Mouse (Mus musculus) retina, postnatal 7 days (tissue): ENCODE measurements around the gene Irf2bpl.
A peak's percentile ranks its signal among the peaks of the same experiment; 100 is the strongest.

Experiments
- DNase-seq: peaks from one replicate; pipeline ENCODE4 v3.0.0-alpha.2; 2012; ENCODE audit warnings: low read depth, low spot score

Irf2bpl gene

DNA sequence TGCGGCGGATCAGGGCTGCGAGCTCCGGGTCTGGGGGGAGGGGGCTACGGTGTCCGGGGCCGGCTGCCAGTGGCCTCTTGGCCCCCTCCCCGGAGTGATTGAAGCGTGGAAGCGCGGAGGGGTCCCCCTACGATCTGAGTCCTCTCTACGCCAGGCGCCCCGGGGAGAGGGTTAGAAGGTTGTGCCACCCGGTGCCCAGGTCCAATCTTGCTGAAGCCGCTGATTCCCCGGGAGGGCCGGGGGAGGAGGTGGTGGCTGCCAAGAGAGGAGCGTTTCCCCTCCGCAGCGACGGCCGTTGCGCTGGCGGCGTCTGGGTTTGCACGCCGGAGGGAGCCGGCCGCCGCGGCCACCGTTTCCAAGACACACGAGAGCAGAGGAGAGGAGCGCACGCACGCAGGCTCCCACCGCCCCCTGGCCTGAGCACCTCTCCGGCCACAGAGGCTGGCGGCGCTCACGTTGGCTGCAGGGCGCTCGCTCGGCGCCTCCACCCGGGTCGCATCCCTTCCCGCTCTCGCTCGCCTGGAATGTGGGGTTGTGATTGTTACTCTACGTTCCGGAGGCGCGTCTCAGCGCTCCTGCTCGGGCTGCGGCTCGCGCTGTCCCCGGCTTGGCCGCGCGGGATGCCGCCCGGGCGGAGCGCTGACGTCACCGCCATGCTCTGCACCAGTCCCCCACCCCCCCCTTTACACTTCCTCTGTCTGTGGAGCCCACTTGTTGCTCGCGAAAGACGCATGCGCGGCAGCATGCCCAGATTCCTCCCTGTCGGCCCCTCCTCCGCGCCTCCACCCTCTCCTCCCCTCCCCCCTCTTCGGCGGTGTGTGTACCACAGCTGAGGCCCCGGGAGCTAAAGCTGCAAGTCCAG is at the start of gene Irf2bpl:
Gene Irf2bpl (minus strand): TSS at position 602 of the 862 bp plus-strand sequence.
- DNase-seq: peak; percentile 98

DNA sequence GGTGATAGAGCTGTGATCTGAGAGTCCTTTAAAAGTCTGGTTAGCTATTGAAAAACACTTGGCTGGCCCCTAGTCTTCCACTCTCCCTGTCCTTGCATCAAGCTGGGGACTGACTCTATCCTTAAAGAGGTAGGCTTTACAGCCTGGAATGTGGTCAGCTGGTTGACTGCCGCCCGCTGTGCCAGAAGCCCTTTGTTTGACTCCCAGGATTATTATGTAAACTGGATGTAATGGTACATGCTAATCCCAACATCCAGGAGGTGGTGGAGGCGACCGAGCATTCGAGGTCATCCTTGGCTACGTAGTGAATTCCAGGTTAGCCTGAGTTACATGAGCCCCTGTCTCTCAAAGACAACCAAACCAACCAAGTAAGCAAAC is 48.0 kb upstream of the Irf2bpl start:
- DNase-seq: no peak

DNA sequence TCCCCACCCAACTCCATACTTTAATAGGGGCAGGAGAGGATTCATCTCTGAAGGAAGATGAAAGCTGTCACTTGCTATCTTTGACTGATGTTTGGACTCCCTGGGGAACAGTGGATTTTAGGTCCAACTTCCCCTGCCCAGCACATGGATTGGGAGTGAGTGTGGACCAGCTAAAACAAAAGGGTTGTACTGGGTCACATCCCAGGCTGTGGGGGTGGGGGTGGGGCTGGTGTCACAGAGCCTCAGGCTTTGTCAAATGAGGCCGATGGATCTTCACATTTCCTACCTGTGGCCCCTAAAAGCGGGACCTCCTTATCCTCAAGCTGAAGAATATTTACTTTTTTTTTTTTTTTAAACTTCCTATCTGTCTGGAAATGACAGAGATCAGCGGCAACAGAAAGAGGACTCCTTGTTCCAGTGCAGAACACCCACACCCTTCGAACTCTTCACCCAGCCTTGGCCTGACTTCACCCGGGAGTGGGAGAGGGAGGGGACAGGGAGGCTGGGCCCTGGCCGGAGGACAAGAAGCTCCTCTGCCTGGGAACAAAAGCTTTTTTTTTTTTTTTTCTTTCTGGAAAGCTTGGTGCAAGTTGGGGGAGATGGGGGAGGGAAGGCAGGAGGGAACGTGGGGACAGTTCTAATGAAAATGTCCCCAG is 47.4 kb upstream of the Irf2bpl start:
- no peak for DNase-seq

DNA sequence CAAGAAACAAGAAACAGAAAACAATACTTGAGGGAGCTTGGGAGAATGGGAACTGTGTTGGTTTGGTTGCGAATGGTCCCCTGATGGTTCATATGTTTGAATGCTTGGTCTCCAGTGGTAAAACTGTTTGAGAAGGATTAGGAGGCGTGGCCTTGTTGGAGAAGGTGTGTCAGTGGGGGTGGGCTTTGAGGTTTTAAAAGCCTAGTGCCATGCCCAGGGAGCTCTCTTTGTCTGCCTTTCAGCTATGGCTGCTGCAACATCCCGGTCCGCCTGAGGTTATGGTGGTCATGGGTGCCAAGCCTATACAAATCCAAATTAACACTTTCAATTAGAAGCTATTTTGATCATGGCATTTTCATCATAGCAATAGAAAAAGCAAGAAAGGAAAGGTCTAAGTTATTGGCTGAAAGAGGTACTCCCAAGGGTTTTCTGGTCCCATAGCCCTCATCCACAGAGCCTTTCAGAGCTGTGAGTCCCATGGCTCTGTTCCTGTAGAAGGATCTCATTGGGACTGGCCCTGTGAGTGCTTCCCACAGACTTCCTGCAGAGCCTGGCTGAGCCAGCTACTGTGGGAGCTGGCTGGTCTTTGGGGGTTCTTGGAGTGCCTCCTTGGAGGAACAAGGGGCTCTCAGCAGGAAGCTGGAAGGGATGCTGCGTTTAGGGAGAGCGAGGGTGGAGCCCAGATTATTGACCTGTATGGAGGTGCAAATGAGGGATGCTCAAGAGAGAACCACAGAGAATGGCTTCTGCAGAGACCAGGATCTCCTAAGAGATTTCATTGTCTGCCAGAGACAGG is 46.5 kb upstream of the Irf2bpl start:
- DNase-seq: no peak

DNA sequence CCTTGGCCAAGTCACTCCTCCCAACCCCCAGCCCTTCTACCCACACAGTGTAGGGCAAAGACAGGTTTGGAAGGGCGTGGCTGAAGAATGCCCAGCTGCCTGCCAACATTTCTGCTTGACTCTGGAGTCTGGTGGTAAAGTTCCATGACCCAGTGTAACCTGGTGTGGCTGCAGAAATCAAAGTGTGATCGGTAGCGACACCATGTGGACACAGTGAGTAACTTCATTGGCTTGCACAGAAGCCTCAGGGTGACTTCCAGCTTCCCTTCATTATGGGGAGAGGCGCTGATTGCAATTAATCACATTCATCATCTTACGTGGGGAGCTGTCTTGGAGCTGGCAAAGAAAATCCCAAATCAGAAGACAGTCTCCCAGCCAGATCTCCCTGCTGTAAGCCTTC is 39.2 kb upstream of the Irf2bpl start:
- DNase-seq: peak; percentile 81

DNA sequence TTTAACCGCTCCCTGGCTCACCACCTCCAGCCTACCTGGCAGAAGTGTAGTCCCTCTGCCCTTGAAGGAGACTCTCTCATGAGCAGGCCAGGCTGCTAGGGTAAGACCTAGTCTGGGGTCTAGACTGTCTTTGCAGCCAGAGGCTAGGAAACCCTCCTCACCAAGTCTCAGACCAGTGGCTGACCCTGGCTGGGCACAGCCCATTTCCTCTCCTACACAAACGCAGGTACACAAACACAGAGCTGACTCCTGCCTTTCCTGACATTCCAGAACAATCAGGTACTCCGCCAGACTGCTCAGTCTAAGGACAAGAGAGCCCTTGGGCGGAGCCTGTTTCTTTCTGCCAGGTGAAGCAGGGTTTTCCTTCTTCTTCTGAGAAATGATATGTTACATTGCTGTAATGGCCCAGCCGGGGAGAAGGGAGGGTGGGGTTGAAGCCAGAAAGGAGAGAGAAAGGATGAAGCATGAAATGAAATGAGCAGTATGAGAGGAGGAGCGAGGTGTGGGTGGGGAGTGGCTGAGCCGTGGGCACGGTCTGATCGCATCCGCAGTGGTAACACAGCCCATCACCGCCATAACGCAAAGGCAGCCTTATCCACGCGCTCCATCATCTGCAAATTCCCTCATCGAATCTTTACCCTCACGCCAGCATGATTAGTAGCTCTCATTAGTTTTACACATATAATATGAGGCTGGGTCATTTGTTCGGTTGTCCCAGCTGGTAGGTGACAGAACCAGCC is 34.6 kb upstream of the Irf2bpl start:
- DNase-seq: no peak

DNA sequence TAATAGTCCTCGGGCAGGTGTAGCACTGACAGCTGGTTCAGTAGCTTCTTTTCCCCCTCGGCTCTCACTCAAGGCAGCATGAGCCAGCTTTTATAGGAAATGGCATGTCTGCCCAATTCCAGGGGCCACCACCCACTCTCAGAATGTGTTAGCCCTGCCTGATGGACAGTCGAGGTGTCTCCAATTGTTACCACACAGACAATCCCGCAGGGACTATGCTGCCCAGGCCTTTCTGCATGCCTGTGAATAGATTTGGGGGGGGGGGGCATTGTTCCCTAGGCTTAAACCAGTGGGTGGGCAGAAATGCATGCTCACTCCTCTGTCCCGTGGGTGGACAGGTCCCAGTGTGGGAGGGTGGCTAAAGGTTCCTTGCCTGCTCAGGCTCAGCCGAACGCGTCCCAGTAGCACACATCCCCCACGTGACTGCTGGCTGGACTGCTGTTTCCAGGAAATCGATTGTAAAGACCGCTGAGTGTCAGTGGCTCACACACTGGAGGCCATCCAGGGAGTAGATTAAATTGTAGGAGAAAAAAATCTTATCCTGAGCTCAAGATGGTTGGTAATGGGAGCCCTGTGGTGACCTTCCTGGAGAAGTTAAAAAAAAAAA is 33.9 kb upstream of the Irf2bpl start:
- DNase-seq: no peak

DNA sequence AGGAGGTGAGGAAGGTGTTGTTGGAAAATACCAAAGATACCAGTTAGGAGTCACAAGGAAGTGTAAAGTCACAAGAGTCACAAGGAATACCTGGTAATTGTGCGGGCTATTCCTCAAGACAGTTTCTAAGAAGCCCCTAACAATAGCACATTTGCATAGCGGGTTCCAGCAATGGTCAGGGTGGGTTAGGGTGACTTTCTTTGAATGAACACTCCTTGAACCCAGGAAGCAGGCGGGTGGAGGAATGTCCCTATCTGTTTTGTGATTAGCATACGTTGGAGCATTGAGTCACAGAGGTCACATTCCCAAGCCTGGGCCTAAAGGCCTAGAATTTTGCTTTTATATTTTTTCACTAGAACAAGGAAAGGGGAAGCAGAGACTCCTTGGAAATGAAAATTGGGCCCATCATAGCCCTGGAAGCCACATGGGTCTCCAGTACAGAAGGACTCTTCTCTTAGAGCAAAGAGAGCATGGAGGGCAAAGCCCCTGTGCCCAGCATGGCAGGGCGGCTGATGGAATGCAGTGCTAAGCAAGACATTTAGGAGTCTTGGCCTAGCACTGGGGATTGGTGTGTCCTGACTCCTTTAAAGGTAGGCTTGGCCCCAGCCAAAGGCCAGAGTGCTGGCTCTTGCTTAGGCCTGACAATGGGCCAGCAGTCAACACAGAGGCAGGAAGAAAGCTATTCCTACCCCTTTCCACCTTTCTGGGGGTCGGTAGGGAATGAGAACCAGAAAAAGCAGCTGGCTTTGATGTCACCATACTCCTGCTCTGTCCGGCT is 32.4 kb upstream of the Irf2bpl start:
- no peak for DNase-seq

DNA sequence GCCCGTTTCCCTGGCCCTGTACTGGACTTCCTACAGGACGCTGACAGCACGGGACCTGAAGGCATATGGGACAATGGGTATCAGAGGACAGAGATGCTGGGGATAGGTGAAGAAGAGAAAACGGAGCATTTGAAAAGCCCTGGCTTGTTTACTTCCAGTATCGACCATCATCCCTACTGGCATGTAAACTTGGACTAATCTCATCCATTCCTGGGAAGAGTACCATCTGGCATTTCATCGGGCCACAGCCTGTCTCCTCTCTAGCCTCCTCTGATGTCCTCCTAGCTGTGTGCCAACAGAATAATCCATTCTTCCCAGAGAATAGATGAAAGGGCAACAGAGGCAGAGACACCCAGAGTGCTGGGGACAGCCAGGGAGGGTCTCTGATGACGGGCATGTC is 31.0 kb upstream of the Irf2bpl start:
- no peak for DNase-seq

DNA sequence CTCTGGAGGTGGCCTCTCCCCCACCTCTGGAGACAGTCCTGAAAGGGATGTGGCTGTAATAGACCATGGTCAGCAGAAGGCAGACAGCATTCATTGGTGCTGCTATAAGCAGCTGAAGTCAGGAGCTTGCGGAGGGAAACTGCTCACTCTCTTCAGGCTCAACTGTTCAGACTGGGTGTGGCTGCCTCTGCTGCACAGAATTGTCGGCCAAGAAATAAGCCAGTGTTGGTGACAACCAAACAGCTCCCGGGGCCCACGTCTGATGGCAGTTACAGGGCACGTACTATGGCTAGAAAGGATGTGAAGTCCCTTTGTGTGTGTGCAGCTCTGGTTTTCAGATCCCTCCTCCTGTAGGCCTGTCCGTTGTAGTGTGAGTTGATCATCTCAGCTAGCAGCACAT is 30.2 kb upstream of the Irf2bpl start:
- DNase-seq: no peak

DNA sequence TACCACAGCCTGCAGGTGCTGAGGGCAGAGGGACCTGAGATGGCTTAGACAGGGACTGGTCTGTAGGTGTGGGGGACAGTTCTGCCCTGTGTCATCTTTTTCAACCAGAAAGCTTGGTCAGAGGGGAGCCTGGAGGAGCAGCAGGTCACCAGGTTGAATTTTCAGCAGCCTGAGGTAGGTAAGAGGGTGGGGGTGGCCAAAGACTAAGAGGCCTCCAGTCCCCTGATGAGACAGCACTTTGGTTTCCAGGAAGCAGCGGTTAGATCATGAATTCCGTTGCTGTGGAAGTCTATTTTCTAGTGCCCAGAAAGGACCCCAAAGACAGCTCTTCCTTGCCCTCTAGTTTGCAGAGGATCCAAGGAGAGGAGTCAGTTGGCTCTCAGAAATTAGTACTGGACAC is 29.8 kb upstream of the Irf2bpl start:
- no peak for DNase-seq

DNA sequence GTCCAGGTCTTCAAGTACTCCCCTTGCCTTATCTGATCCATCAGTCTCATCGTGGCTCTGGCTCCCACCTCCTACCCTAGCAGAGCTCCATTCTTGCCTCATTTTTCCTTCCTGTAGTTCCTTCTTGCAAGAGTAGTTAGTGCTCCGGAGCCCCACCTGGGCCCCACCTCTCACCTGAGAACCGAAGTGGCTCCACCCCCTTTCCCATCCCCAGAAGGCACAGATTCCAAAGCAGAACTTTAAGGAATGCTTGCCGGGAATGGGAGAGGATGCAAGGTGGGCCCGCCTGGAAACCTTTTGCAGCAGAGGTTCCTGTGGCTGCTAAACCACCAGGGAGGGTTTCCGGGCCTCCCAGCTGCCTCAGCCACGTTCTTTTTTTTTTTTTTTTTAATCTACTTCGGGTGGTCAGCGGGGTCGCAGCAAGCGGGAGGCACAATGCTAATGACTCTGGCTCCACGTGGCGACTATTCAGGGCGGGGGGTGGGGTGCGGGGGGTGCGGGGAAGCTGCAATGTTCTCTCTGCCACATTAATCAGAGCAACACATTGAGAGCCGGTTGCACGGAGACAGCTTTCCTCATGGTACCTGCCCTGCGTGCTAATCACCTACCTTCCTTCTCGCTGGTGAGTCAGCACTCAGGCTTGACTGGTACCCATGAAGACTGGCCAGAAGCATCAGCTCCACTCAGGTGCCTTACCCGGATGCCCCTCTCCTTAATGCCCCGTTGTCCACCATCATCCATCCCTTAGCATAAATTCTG is 27.9 kb upstream of the Irf2bpl start:
- DNase-seq: no peak

DNA sequence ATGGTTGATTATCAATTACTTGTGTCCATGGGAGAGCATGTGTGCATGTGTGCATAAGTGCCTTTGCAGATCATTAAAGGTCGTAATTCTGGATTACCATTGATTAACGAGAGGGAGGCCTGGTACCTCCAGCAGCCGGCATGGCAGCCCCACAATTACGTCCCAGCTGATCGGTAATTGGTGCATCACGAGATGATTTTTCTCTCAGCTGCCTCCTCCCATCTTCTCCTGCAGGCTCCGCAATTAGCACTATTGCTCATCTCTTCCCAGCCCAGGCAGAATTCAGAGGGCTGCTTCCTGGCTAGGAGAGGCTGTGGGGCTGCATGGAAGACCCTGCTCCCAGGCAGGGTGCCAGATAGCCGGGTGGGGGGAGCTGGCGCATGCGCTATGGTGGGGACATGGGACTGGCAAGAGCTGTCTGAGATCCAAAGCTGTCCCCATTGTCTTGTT is 26.9 kb upstream of the Irf2bpl start:
- DNase-seq: peak; percentile 51

DNA sequence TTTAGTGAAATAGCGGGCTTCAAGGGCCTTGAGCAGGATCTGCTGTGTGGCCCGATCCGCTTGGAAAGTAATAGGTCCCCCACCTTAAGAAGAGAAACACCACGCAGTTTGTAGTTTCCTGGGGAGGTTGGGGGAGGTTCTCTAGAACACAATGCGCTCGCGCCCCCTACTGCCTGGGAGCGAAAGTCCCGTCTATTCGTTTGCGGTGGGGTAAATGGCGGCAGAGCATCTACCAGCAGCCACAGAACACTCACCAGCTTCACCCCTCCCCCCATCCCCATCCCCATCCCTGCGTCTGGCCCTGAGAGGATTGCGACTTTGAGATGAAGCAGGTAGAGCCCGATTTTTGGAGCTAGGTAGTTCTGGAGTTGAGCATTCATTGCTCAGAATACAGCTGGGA is 21.8 kb upstream of the Irf2bpl start:
- DNase-seq: peak; percentile 68

DNA sequence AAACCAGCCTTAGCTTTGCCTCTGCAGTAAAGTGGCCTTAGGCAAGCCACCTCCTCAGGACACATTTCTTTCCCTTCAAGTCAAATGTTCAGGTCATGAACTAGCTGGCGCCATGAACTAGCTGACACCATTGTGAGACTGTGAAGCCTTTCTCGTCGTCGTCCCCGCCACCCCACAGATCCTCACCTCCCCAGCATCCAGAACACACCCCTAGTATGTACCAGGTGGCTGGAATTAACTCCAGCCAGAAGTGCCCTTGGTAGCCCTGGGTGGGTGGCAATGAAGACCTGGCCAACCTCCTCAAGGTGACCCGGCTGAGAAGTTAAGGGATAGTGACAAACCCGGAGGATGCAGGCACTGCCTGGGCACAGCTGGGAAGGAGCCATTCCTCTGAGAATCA is 21.3 kb upstream of the Irf2bpl start:
- DNase-seq: no peak

DNA sequence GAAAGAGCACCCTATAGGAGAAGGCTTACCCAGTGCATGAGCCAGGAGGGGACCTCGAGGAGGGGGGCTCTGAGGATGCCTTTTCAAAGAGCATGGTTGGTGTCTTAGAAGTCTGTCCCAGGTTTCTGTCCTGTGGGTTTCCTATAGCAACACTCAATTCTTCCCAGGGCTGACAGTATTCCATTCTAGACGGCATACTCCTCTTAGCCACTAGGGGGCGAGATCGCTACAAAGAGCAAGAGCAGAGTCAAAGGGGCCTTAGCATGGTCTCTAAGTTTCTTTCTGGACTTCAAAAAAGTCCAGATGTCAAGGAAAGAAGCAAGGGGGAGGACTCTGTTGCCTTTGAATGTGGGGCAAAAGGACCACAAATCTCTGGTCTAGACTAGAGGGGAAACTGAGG is 20.6 kb upstream of the Irf2bpl start:
- no peak for DNase-seq

DNA sequence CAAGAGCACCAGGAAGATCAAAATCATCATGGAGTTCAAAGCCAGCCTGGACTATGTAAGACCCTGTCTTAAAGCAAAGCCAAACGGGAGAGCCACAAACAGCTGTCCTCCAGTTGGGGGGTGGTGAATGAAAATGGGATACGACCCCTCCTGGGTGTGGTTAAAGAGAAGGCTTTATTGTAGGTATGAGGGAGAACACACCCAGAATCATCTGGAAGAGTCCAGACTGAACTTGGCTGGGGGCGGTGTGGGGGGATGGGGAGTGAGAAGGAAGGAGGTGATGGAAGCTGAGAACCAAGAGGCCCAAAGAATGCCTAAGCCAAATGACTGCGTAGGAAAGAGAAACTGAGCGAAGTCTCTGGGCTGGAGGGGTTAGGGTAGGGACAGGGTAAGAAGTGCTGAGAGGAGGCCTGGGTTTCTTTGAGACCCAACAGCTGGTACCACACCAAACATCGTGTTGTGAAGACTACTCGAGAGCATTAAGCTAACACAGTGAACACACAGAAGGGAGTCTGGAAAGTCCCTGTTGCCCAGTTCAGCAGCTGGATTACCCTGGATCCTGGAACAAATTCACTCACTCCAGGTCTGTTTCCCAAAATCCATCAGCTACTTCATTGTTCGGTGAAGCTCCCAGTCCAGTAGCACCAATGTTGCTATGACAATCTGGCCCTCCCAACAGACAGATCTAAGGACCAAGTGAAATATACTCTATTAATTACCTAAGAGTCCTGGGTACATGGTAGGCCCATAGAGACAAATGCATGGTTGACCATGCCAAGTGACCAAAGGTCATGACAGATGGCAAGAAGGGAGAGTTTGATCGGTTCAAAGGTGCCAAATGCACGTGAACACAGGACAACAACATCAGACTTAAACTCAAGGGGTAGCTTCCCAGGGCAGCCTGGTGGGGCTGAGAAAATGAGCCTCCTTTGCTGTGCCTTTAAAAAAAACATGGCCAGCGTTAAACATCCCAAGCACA is 19.5 kb upstream of the Irf2bpl start:
- DNase-seq: no peak

DNA sequence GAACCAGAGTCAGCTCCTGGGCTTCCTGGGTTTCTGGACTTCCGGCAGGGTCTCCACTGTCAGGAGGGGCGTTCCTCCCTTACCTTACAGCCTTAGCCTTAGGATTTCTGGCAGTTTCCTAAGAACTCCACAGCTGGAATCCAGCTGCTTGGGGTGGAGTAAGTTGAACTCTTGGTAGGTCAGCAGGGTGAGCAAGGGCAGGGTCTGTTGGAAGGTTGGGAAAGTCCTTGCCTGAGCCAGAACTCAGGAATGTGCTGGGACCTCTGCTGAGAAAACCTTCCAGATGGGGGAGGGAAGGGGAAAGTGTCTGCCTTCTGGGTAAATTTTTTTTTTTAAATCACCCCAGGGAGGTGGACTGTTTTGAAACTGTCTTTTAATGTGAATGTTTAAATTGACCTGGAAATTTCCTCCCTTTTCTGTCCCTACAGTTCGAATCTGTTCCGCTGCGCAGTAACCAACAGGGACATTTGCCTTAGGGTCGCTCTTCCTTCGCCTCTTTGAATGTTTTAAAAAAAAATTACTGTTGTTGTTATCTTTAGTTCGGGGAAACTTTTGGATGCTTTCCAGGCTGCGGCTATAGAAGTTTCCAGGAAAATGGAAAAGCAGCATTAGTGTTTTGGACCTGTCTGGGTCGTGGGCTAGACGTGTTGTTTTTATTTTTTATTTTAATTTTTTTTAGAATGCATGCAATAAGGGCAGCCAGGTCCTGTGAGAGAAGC is 15.0 kb upstream of the Irf2bpl start:
- no peak for DNase-seq
